Mouse (Mus musculus) G1E (cell line): ENCODE measurements around the gene Elavl1. TPM values are rescaled to one million over a fixed set of nuclear protein-coding genes. Genes with fewer than 3 reads are reported as not detected.

Experiments used
- ATAC-seq: 2 replicates; pipeline ENCODE4 v1.8.0; 2016; ENCODE audit warnings: mild to moderate bottlenecking; ENCODE audit not compliant: insufficient number of reproducible peaks, poor library complexity, low FRiP score, severe bottlenecking; ENCODE audit errors: extremely low read depth
- DNase-seq: peaks from one replicate; pipeline ENCODE4 v3.0.0; 2012; ENCODE audit warnings: low spot score
- H3K27me3 ChIP-seq: 2 replicates; pipeline ENCODE4 v1.6.1; 2012; ENCODE audit warnings: mild to moderate bottlenecking, low read length, inconsistent platforms; ENCODE audit not compliant: insufficient read depth
- H3K36me3 ChIP-seq: replicated peaks from 2 replicates; pipeline ENCODE3; 2012; ENCODE audit warnings: mild to moderate bottlenecking, inconsistent platforms
- H3K4me1 ChIP-seq: 2 replicates; pipeline ENCODE4 v1.6.1; 2012; ENCODE audit warnings: low read depth, low read length, inconsistent platforms, mixed read lengths; ENCODE audit not compliant: insufficient read depth
- H3K4me3 ChIP-seq: 2 replicates; pipeline ENCODE4 v1.5.1; 2012; ENCODE audit warnings: low read depth, mild to moderate bottlenecking, inconsistent platforms, low read length, moderate library complexity, mixed read lengths
- H3K9me3 ChIP-seq: replicated peaks from 2 replicates; pipeline ENCODE4 v1.6.1; 2012; ENCODE audit warnings: inconsistent platforms
- CTCF ChIP-seq: IDR thresholded peaks from 2 replicates; pipeline ENCODE4 v1.5.1; 2012; ENCODE audit warnings: low read depth, low read length, inconsistent platforms, mixed read lengths
- GATA1 ChIP-seq: IDR thresholded peaks from 2 replicates; pipeline ENCODE4 v1.6.1; 2012; ENCODE audit warnings: borderline replicate concordance, low read length, inconsistent platforms, mixed read lengths
- GATA2 ChIP-seq: IDR thresholded peaks from 2 replicates; pipeline ENCODE4 v1.6.1; 2012; ENCODE audit warnings: low read depth, low read length, inconsistent platforms, borderline replicate concordance
- POLR2AphosphoS5 ChIP-seq: IDR thresholded peaks from 2 replicates; pipeline ENCODE4 v1.6.1; 2012; ENCODE audit warnings: low read depth, low read length, inconsistent platforms; ENCODE audit not compliant: insufficient replicate concordance
- TAL1 ChIP-seq: conservative IDR thresholded peaks from 2 replicates; pipeline ENCODE4 v1.6.1; 2012; ENCODE audit warnings: low read depth, low read length, inconsistent platforms, mixed read lengths
- polyA plus RNA-seq: library from polyadenylated mRNA; stranded (reverse); fragments of >175 nt; gene quantifications from 2 replicates; pipeline ENCODE4 v1.2.3, GENCODE M21; 2012
- total RNA-seq, 2 experiments: library from RNA; stranded (forward) in 1 of 2; stranded (reverse) in 1 of 2; fragments of 200-1000 nt in 1 of 2; fragments of >200 nt in 1 of 2; fragmentation: Nextera tagmentation in 1 of 2; gene quantifications; 2 replicates each; pipeline ENCODE4 v1.2.3; 2014 to 2017

Gene Elavl1
- total and polyA plus RNA-seq, 3 experiments, result 98.1 to 168 (median 125) TPM

- no peak for ATAC-seq
- no peak overlapping the region for H3K4me3 ChIP-seq
These were observed 23.1 kb upstream of the Elavl1 start for GRCm38 (mm10) chr8:4348275-4348674.

DNA sequence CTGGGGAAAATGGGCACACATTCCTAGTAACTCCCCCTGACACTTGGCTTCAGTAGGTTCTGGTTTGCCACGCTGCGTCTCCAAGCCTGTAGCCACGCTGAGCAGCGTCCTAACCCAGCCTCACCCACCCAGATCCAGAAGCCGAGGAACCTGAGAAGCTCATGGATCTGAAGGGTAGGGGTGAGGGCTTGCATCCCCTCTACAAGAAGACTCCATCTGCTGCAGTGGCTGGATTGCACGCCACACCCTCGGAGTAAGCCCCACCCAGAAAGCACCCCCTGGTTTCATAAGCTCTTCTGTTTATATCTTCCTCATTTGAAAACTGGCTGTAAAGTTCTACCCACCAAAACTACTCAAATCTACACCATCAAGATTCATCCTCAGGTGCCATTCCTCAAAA lies 22.4 kb upstream of the Elavl1 start:
- no peak for DNase-seq
- H3K4me1 ChIP-seq, result no peaks in the 10 kb centered on the region
- H3K9me3 ChIP-seq, result no peaks in the 10 kb centered on the region
- TF ChIP-seq POLR2AphosphoS5 (no peak), GATA1 (no peak), TAL1 (no peak), CTCF (no peak), GATA2 (no peak)
- no peaks in the 10 kb centered on the region; the same call in 1 of the 2 replicates for H3K27me3 ChIP-seq
- no peak for ATAC-seq
- peaks cover 18% of the 10 kb centered on the region for H3K36me3 ChIP-seq
- no peak overlapping the region for H3K4me3 ChIP-seq

More at GRCm38 (mm10) chr8:4348275-4348674, 23.1 kb upstream of the Elavl1 start:
- Histone ChIP-seq H3K36me3 (peaks cover 14% of the 10 kb centered on the region), H3K4me1 (no peaks in the 10 kb centered on the region), H3K27me3 (no peaks in the 10 kb centered on the region; the same call in 1 of the 2 replicates), H3K9me3 (no peaks in the 10 kb centered on the region)
- TF ChIP-seq GATA2 (no peak), GATA1 (no peak), POLR2AphosphoS5 (no peak), CTCF (no peak), TAL1 (no peak)
- DNase-seq, result no peak

DNA sequence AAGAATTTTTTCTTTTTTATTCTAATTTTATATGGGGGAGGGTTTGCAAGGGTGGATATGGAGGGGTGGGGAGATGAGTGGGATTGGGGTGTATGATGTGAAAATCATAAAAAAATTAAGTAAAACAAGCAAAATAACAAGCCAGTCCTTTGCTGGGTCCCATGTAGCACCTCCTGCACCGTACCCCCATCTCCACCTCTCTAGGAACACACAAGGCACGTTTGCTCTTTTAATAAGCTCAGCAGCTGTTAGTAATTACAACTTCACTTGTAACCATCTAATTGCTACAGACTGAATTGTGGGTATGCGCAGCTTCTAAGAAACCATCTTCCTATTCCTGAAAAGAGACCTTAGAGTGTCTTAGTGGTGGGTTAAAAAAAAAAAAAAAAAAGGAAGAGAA lies 15.0 kb upstream of the Elavl1 start:
- Histone ChIP-seq H3K27me3 (no peaks in the 10 kb centered on the region), H3K36me3 (peaks cover 79% of the 10 kb centered on the region), H3K9me3 (no peaks in the 10 kb centered on the region), H3K4me1 (peaks cover 8% of the 10 kb centered on the region), H3K4me3 (no peak overlapping the region)
- ATAC-seq (no peak), DNase-seq (no peak)
- TF ChIP-seq GATA2, result no peak
- no peak for TF ChIP-seq CTCF
- TF ChIP-seq TAL1, result no peak
- TF ChIP-seq GATA1, result no peak
- TF ChIP-seq POLR2AphosphoS5, result no peak

GRCm38 (mm10) chr8:4335678-4336077 lies 10.5 kb upstream of the Elavl1 start:
- H3K27me3 ChIP-seq, result no peaks in the 10 kb centered on the region
- H3K9me3 ChIP-seq, result no peaks in the 10 kb centered on the region
- no peak for ATAC-seq
- no peak for DNase-seq
- peaks cover 8% of the 10 kb centered on the region for H3K4me1 ChIP-seq
- TF ChIP-seq GATA2 (no peak), CTCF (no peak), POLR2AphosphoS5 (no peak), TAL1 (no peak), GATA1 (no peak)
- peaks cover 92% of the 10 kb centered on the region for H3K36me3 ChIP-seq
- H3K4me3 ChIP-seq, result no peak overlapping the region

DNA sequence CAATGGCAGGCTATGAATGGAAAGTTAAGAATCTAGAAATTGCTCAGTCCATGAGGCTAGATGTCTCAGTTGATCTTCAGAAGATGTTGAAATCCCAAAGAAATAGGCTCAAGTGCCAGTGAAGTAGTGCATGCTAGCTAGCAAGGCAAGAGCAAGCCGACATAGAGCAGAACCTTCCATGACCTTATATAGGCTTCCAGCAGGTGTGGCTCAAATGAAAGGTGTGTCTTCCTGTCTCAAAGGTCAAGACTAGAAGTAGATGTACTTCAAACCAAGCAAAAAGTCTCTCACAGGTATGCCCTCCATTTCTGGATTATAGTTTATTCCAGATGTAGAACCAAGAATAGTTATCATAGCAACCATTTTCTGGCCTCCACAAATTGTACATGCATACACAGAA lies 8.8 kb upstream of the Elavl1 start:
- no peak for ATAC-seq
- Histone ChIP-seq H3K27me3 (no peaks in the 10 kb centered on the region), H3K36me3 (peaks cover 94% of the 10 kb centered on the region), H3K9me3 (no peaks in the 10 kb centered on the region), H3K4me3 (no peak overlapping the region), H3K4me1 (peaks cover 10% of the 10 kb centered on the region)
- no peak for TF ChIP-seq TAL1
- TF ChIP-seq POLR2AphosphoS5, result no peak
- no peak for TF ChIP-seq CTCF
- TF ChIP-seq GATA2, result no peak
- TF ChIP-seq GATA1, result no peak
- DNase-seq, result no peak

GRCm38 (mm10) chr8:4329000-4329399 lies 3.8 kb upstream of the Elavl1 start:
- no peak for ATAC-seq
- TF ChIP-seq POLR2AphosphoS5 (no peak), GATA2 (no peak), GATA1 (no peak), TAL1 (no peak), CTCF (no peak)
- no peak overlapping the region for H3K4me3 ChIP-seq
- no peaks in the 10 kb centered on the region for H3K9me3 ChIP-seq
- no peaks in the 10 kb centered on the region for H3K27me3 ChIP-seq
- H3K4me1 ChIP-seq, result peaks cover 36% of the 10 kb centered on the region
- H3K36me3 ChIP-seq, result peaks cover 73% of the 10 kb centered on the region
- no peak for DNase-seq

DNA sequence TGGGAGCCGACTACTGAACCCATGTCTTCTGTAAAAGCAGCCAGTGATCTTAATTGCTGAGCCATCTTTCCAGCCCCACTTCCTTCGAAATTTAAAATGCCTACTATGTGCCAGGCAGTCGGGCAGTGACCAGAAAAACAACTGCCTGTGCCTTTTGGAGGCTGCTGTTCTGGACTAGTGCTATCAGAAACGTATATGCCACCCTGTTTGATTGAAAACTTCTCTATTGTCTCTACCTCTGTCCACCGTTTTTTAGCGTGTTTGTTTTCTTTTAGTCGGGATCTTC lies 481 bp upstream of the Elavl1 start:
- DNase-seq (no peak), ATAC-seq (no peak)
- Histone ChIP-seq H3K4me3 (peak overlapping the region; percentile 86), H3K9me3 (no peaks in the 10 kb centered on the region), H3K27me3 (no peaks in the 10 kb centered on the region), H3K36me3 (peaks cover 66% of the 10 kb centered on the region), H3K4me1 (peaks cover 65% of the 10 kb centered on the region)
- TF ChIP-seq CTCF (no peak), TAL1 (no peak), GATA2 (no peak), POLR2AphosphoS5 (no peak), GATA1 (no peak)
